Mouse (Mus musculus) brain, adult 2 months (tissue): Measurements from ENCODE around the gene Ppan.
A peak's percentile ranks its signal among the peaks of the same experiment; 100 is the strongest.

Experiments
- DNase-seq: peaks from one replicate; pipeline ENCODE4 v3.0.0; 2011; ENCODE audit warnings: low read depth, low spot score

The Ppan gene

GRCm38 (mm10) chr9:20878710-20879065, 9.3 kb upstream of the Ppan start:
- no peak for DNase-seq

- no peak for DNase-seq
Measured at GRCm38 (mm10) chr9:20879097-20879792, 8.7 kb upstream of the Ppan start, which contains the start of gene Angptl6. TSS of gene Angptl6 (minus strand) at chr9:20879727.

DNA sequence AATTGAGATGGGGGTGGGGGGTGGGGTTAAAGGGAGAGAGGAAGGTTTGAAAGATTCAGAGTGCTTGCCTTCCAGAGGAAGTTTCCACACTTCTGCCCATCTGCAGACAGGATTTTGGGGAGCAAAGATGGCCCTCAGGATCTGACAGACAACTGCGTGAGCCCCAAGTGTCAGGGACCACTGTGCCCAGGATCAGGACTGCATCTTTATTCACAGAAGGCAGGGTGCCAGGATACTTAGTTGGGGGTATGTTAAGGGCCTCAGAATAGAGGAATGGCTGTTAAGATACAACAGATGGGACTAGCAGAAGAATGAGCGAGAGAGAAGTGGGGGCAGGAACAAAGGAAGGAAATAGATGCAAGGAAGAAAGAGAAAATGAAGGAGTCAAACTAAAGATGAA, 1.4 kb upstream of the Ppan start:
- DNase-seq, result no peak

- DNase-seq, result no peak
Measured at GRCm38 (mm10) chr9:20887191-20887590, 784 bp upstream of the Ppan start.

- DNase-seq, result no peak
Measured at GRCm38 (mm10) chr9:20888386-20888765, 401 bp downstream of the Ppan start.

GRCm38 (mm10) chr9:20889185-20890141, 1.5 kb downstream of the Ppan start:
- no peak for DNase-seq

DNA sequence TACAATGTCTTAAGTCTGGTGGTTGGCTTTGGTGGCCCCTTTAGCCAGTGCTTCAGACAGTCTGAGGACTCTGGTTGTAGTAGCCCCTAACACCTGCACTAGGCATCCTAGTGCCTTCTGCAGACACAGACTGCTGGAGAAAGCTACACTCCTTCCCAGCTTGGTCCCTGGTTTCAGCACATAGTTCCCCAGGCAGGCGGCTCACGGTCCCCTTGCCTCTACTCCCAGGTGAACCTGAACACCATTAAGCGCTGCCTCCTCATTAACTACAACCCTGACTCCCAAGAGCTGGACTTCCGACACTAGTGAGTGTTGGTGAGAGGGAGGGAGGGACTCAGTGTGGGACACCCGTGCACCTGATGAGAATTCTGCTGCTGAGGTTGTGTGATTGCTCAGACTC, 2.4 kb downstream of the Ppan start:
- DNase-seq, result no peak

GRCm38 (mm10) chr9:20891339-20892103, 3.5 kb downstream of the Ppan start:
- no peak for DNase-seq

DNA sequence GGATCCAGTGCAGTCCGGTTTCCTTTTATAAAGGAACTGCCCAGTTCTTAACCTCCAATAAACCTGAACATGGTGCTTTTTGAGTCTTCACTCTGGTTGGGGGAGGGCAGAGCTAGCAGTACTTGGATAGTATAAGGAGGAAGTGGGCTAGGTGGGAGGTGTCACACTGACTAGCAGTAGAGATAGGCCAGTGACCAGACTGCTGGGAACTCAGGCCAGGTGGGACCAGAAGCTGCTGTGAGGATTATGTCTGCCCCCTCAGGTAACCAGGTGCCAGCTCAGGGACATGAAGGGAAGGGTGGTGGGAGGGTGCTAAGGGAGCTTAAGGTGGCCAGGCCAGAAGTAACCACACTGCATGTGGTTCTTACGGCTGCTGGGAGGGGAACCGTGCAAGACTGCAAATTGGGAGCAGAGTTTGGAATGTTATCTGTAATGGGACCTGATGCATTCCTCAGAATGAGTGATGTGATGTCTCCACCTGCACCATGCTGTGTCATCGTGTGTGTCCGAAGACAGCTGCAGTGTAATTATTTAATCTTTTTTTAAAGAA, 4.2 kb downstream of the Ppan start:
- no peak for DNase-seq

GRCm38 (mm10) chr9:20893069-20893468, 5.1 kb downstream of the Ppan start:
- no peak for DNase-seq

GRCm38 (mm10) chr9:20893590-20894343, 5.8 kb downstream of the Ppan start:
- no peak for DNase-seq

DNA sequence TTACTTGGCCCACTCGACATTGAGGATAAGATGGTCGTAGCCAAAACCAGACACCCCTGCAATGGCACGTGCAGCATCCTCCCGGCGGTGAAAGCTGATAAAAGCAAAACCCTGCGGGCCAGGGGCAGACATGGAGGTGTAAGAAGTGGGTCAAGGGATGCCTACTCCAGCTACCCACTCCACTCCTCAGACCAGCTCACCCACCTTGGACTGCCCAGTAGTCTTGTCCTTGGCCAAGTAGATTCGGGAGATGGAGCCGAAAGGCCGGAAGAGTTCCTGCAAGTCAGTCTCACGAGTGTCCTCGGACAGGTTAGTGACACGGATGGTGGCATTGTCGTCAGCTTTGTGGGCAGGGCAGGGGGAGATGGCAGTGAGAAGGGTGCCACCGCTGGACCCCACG, 6.7 kb downstream of the Ppan start:
- no peak for DNase-seq

GRCm38 (mm10) chr9:20895382-20895781, 7.4 kb downstream of the Ppan start:
- DNase-seq, result no peak

GRCm38 (mm10) chr9:20897736-20898510, 9.9 kb downstream of the Ppan start:
- no peak for DNase-seq

DNA sequence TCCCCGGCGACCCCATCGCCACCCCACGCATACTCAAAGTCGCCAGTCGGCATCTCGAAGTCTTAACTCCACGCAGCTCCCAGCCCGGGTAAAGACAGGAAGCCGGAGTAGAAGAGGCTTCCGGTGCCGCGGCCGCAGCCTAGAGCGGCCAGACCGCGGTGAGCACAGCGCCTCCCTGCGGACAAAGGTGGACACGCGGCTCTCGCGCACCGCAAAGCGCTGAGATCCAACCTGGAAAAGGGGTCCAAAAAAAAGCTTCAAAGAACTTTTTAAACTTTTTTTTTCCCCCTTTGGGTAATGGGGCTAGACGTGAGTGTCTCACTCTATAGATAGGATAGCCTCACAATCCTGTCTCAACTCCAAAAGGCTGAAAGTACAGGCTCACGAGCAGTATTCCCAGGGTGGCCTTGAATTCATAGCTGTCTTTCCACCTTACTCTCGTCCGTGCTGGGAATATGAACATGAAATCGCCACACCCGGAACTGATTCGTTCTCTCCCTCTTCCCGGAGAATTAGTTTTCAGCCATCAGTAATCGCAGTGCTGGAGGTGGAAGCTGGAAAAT, 10.6 kb downstream of the Ppan start, which contains the start of gene Eif3g:
TSS of gene Eif3g (minus strand) at position 113 of the 563 bp plus-strand sequence.
- peak; percentile 95 for DNase-seq

DNA sequence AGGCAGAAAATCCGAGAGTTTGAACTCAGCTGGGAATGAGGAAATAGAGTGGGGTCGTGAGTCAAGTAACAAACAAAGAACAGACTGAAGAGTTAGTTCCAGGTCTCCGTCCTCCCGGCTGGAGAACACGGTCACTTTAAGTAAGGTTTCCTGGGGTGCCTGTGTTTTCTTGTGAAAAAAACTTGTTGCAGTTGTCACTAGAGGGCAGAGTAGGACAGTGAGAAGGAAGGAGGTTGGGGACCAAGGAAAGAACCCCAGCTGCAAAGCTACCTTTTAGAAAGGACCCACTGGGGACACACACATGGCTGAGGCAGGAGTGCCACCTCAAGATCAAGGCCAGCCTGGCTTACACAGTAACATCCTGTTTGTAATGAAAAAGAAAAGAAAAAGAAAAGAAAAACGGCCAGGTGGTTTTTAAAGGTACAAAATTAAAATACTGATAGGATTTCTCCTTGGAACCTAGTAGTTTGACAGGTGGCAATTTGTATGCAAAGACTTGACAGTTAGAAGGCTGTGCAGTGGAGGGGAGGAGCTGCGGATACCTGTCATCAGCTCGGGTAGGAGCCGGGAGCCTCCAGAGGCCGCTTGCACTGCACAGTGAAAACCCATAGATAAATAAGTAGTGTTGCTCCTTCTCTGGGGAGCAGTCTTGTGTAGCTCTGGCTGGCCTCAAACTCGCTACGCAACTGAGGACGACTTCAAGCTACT, 13.6 kb downstream of the Ppan start:
- DNase-seq, result peak; percentile 73

DNA sequence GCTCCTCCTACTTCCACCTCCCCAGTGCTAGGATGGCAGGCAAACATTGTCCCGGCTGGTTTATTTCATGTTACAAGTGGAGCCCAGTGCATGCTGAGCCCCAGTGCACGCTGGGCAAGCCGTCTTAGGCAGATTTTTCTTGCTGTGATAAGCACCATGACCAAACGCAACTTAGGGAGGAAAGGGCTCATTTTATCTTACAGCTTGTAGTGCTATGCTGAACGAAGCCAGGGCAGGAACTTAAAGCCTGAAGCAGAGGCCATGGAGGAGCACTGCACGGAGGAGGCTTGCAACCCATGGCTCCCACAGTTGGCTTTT, 14.2 kb downstream of the Ppan start:
- no peak for DNase-seq

GRCm38 (mm10) chr9:20909948-20910347, 22.0 kb downstream of the Ppan start:
- DNase-seq, result peak; percentile 71

GRCm38 (mm10) chr9:20916160-20916559, 28.2 kb downstream of the Ppan start:
- no peak for DNase-seq
